Comparison of ENCODE assay signal across 7 mouse cellular contexts in the genomic region with DNA sequence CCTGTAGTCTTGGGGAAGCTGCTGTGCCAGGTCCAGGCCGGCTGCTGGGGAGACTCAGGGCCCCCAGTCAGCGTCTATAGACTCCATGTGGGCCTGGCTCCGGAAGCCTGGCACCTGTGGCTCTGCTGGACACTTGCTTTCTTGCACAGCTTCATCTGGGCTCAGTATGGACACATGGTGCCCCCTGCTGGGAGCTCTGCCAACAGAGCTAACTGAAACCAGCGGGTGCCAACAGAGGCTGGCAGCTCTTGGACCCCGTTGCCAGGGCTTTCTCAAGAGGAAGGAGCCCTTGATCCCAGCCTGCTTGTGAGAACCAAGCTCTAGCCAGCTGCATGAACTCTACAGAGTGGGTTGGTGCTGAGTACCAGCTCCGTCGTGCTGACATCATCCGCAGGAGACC. TPM values are rescaled to one million over a fixed set of nuclear protein-coding genes. Genes with fewer than 3 reads are reported as not detected.
DNase-seq lines count a peak whose midpoint lies in the region; ATAC-seq and TF ChIP-seq lines count a peak whose summit lies in the region.

No protein-coding gene starts in this region.

- no peaks in the 10 kb centered on the region for H3K4me1 ChIP-seq in neural tube, embryonic 11.5 days (ENCODE audit: control insufficient read depth, insufficient read depth, low read length)
- no peaks in the 10 kb centered on the region for H3K4me1 ChIP-seq in forebrain, postnatal 0 days (ENCODE audit: insufficient read depth)
- no peaks in the 10 kb centered on the region for H3K4me1 ChIP-seq in lung, postnatal 0 days (ENCODE audit: insufficient read depth, low read depth, low read length)

- H3K27ac ChIP-seq in neural tube, embryonic 11.5 days (ENCODE audit: low read depth, low read length), result no peak overlapping the region
- H3K27ac ChIP-seq in forebrain, postnatal 0 days (ENCODE audit: low read depth, low read length), result no peak overlapping the region
- no peak overlapping the region for H3K27ac ChIP-seq in lung, postnatal 0 days (ENCODE audit: low read length)

- peak; percentile 34 for DNase-seq in neural tube, embryonic 11.5 days (ENCODE audit: low spot score)
- DNase-seq in neural tube, embryonic 10.5 days (ENCODE audit: extremely low spot score, low spot score), result no peak
- DNase-seq in brain, adult 2 months (ENCODE audit: low read depth, low spot score), result peak; percentile 81
- DNase-seq in forebrain, postnatal 0 days, result peak; percentile 83
- DNase-seq in layer of hippocampus, adult 11-12 months (ENCODE audit: low spot score), result peak; percentile 75
- peak; percentile 59 for DNase-seq in lung, postnatal 0 days (ENCODE audit: low spot score)
- DNase-seq in right cerebral cortex, postnatal 36 days (ENCODE audit: low spot score in 2 of 2), result peak; percentile 50 to 71

- H3K4me2 ChIP-seq in neural tube, embryonic 11.5 days (ENCODE audit: low read depth), result no peak overlapping the region
- no peak overlapping the region for H3K4me2 ChIP-seq in forebrain, postnatal 0 days (ENCODE audit: low read depth)
- no peak overlapping the region for H3K4me2 ChIP-seq in lung, postnatal 0 days (replicated peaks; ENCODE audit: low read depth, low read length)

- no peaks in the 10 kb centered on the region for H3K27me3 ChIP-seq in neural tube, embryonic 11.5 days (ENCODE audit: control insufficient read depth, insufficient read depth, low read length)
- no peaks in the 10 kb centered on the region for H3K27me3 ChIP-seq in forebrain, postnatal 0 days (ENCODE audit: insufficient read depth, low read length)
- H3K27me3 ChIP-seq in lung, postnatal 0 days (replicated peaks; ENCODE audit: insufficient read depth, low read length), result no peaks in the 10 kb centered on the region

- peaks cover 9% of the 10 kb centered on the region for H3K36me3 ChIP-seq in neural tube, embryonic 11.5 days (ENCODE audit: control insufficient read depth, insufficient read depth, low read length)
- H3K36me3 ChIP-seq in forebrain, postnatal 0 days (ENCODE audit: insufficient read depth), result peaks cover 60% of the 10 kb centered on the region
- peaks cover 5% of the 10 kb centered on the region; the same call in 1 of the 2 replicates for H3K36me3 ChIP-seq in lung, postnatal 0 days (ENCODE audit: insufficient read depth, low read length)

- TF ChIP-seq EP300 in lung, postnatal 0 days (IDR thresholded peaks at IDR 0.05), result no peak

- 92% methylated on average over 8 of the region's 8 CpGs for WGBS in neural tube, embryonic 11.5 days
- 43% methylated on average over 8 of the region's 8 CpGs for WGBS in forebrain, postnatal 0 days
- WGBS in lung, postnatal 0 days, result 71% methylated on average over 8 of the region's 8 CpGs

- H3K4me3 ChIP-seq in neural tube, embryonic 11.5 days (ENCODE audit: low read depth, low read length), result no peak overlapping the region
- H3K4me3 ChIP-seq in forebrain, postnatal 0 days (ENCODE audit: low read depth, low read length), result no peak overlapping the region
- H3K4me3 ChIP-seq in lung, postnatal 0 days (ENCODE audit: low read depth, low read length), result no peak overlapping the region

- ATAC-seq in neural tube, embryonic 11.5 days (ENCODE audit: insufficient read depth, low FRiP score, low TSS enrichment), result no peak
- ATAC-seq in forebrain, postnatal 0 days, result peak; percentile 86
- peak; percentile 57 for ATAC-seq in lung, postnatal 0 days

- no peaks in the 10 kb centered on the region for H3K9me3 ChIP-seq in neural tube, embryonic 11.5 days (ENCODE audit: control insufficient read depth, low read length)
- no peaks in the 10 kb centered on the region for H3K9me3 ChIP-seq in forebrain, postnatal 0 days (ENCODE audit: low read length)
- H3K9me3 ChIP-seq in lung, postnatal 0 days (ENCODE audit: low read length), result no peaks in the 10 kb centered on the region

- H3K9ac ChIP-seq in neural tube, embryonic 11.5 days (ENCODE audit: low read length), result no peak overlapping the region
- H3K9ac ChIP-seq in forebrain, postnatal 0 days, result no peak overlapping the region
- H3K9ac ChIP-seq in lung, postnatal 0 days (replicated peaks; ENCODE audit: low read depth), result no peak overlapping the region

- peak; percentile 67 for TF ChIP-seq CTCF in forebrain, postnatal 0 days (IDR thresholded peaks at IDR 0.05; ENCODE audit: low read depth)
- peak; percentile 74 for TF ChIP-seq CTCF in lung, postnatal 0 days (IDR thresholded peaks at IDR 0.05)

RNA-seq across cellular contexts. Expression of a gene that starts 21.7 kb away (rescaled TPM):
- 166 and 170 TPM in 2 replicates for polyA plus RNA-seq in neural tube, embryonic 11.5 days (2014; fragmentation: Nextera tagmentation; extraction: Ambion mirVana)
- total RNA-seq in forebrain, postnatal 0 days (2014; rRNA removed), result 56.7 and 59.2 TPM in 2 replicates
- 78.9 and 82.8 TPM in 2 replicates for polyA plus RNA-seq in forebrain, postnatal 0 days (2015; fragmentation: Nextera tagmentation; extraction: Ambion mirVana)
- 48.5 and 49.4 TPM in 2 replicates for polyA plus RNA-seq in lung, postnatal 0 days (2015; fragmentation: Nextera tagmentation; extraction: Ambion mirVana)

RNA-seq across cellular contexts. Expression of a gene that starts 31.8 kb away (rescaled TPM):
- 190 and 195 TPM in 2 replicates for polyA plus RNA-seq in neural tube, embryonic 11.5 days (2014; fragmentation: Nextera tagmentation; extraction: Ambion mirVana)
- 150 and 191 TPM in 2 replicates for total RNA-seq in forebrain, postnatal 0 days (2014; rRNA removed)
- 118 and 125 TPM in 2 replicates for polyA plus RNA-seq in forebrain, postnatal 0 days (2015; fragmentation: Nextera tagmentation; extraction: Ambion mirVana)
- polyA plus RNA-seq in lung, postnatal 0 days (2015; fragmentation: Nextera tagmentation; extraction: Ambion mirVana), result 145 and 149 TPM in 2 replicates

RNA-seq across cellular contexts. Expression of a gene that starts 40.6 kb away (rescaled TPM):
- 39.0 and 42.2 TPM in 2 replicates for polyA plus RNA-seq in neural tube, embryonic 11.5 days (2014; fragmentation: Nextera tagmentation; extraction: Ambion mirVana)
- total RNA-seq in forebrain, postnatal 0 days (2014; rRNA removed), result 20.1 and 22.9 TPM in 2 replicates
- polyA plus RNA-seq in forebrain, postnatal 0 days (2015; fragmentation: Nextera tagmentation; extraction: Ambion mirVana), result 26.1 and 28.4 TPM in 2 replicates
- polyA plus RNA-seq in lung, postnatal 0 days (2015; fragmentation: Nextera tagmentation; extraction: Ambion mirVana), result 19.5 and 21.0 TPM in 2 replicates
